In genomic region chr19:29024391-29024947, GRCm38 (mm10) we compare ENCODE assay signal across 10 mouse cellular contexts. TPM values are rescaled to one million over a fixed set of nuclear protein-coding genes. Genes with fewer than 3 reads are reported as not detected.
DNase-seq lines count a peak whose midpoint lies in the region; ATAC-seq and TF ChIP-seq lines count a peak whose summit lies in the region.
"Had no signal": no experiment of that assay in that cellular context is flagged by ENCODE, and none has a peak within 500 bp of the region (broad histone marks: within the 10 kb centered on the region; RNA-seq: fewer than 3 reads in every experiment).

No protein-coding gene starts in this region.

- H3K27ac ChIP-seq in liver, postnatal 0 days (ENCODE audit: low read depth), result no peak overlapping the region
- no peak overlapping the region for H3K27ac ChIP-seq in liver, embryonic 12.5 days
- H3K27ac ChIP-seq in forebrain, embryonic 13.5 days, result peak overlapping the region; percentile 55; the same call in 1 of the 2 replicates
- H3K27ac ChIP-seq in midbrain, embryonic 15.5 days, result peak overlapping the region; percentile 42
- H3K27ac ChIP-seq: liver, embryonic 15.5 days had no signal

- H3K4me1 ChIP-seq in liver, postnatal 0 days (ENCODE audit: insufficient read depth), result no peaks in the 10 kb centered on the region
- peaks cover 7% of the 10 kb centered on the region for H3K4me1 ChIP-seq in liver, embryonic 12.5 days
- peaks cover 18% of the 10 kb centered on the region for H3K4me1 ChIP-seq in forebrain, embryonic 13.5 days
- H3K4me1 ChIP-seq in midbrain, embryonic 15.5 days, result no peaks in the 10 kb centered on the region

- no peak overlapping the region for H3K4me2 ChIP-seq in liver, postnatal 0 days (ENCODE audit: low read depth, low read length)
- H3K4me2 ChIP-seq in liver, embryonic 12.5 days, result no peak overlapping the region
- no peak overlapping the region for H3K4me2 ChIP-seq in forebrain, embryonic 13.5 days
- H3K4me2 ChIP-seq in midbrain, embryonic 15.5 days, result no peak overlapping the region
- H3K4me2 ChIP-seq: liver, embryonic 15.5 days had no signal

- no peak for TF ChIP-seq EP300 in liver, postnatal 0 days (IDR thresholded peaks at IDR 0.05; ENCODE audit: low read depth)

- no peak overlapping the region for H3K9ac ChIP-seq in liver, postnatal 0 days (replicated peaks)
- no peak overlapping the region for H3K9ac ChIP-seq in liver, embryonic 12.5 days
- no peak overlapping the region for H3K9ac ChIP-seq in forebrain, embryonic 13.5 days
- no peak overlapping the region for H3K9ac ChIP-seq in midbrain, embryonic 15.5 days
- H3K9ac ChIP-seq: liver, embryonic 15.5 days had no signal

- no peaks in the 10 kb centered on the region for H3K27me3 ChIP-seq in liver, postnatal 0 days (ENCODE audit: insufficient read depth, low read length)
- H3K27me3 ChIP-seq in liver, embryonic 12.5 days (replicated peaks), result no peaks in the 10 kb centered on the region
- H3K27me3 ChIP-seq in forebrain, embryonic 13.5 days, result no peaks in the 10 kb centered on the region
- H3K27me3 ChIP-seq in midbrain, embryonic 15.5 days (replicated peaks), result no peaks in the 10 kb centered on the region
- H3K27me3 ChIP-seq: liver, embryonic 15.5 days; Patski had no signal

- no peaks in the 10 kb centered on the region for H3K9me3 ChIP-seq in liver, postnatal 0 days (ENCODE audit: low read length)
- H3K9me3 ChIP-seq in liver, embryonic 12.5 days (replicated peaks), result no peaks in the 10 kb centered on the region
- no peaks in the 10 kb centered on the region for H3K9me3 ChIP-seq in forebrain, embryonic 13.5 days (replicated peaks)
- H3K9me3 ChIP-seq in midbrain, embryonic 15.5 days, result no peaks in the 10 kb centered on the region
- H3K9me3 ChIP-seq: liver, embryonic 15.5 days had no signal

- WGBS in liver, postnatal 0 days (ENCODE audit: insufficient replicate concordance), result 63% methylated on average over 11 of the region's 11 CpGs
- 68% methylated on average over 11 of the region's 11 CpGs for WGBS in liver, embryonic 12.5 days (ENCODE audit: insufficient replicate concordance)
- 54% methylated on average over 11 of the region's 11 CpGs for WGBS in forebrain, embryonic 13.5 days
- WGBS in midbrain, embryonic 15.5 days, result 56% methylated on average over 11 of the region's 11 CpGs

- peak; percentile 59 for ATAC-seq in liver, postnatal 0 days
- no peak for ATAC-seq in liver, embryonic 12.5 days
- peak; percentile 68 for ATAC-seq in forebrain, embryonic 13.5 days
- peak; percentile 79; the same call in 1 of the 2 replicates for ATAC-seq in midbrain, embryonic 15.5 days (replicated peaks)
- ATAC-seq: Patski had no signal

- no peak for DNase-seq in liver, postnatal 0 days
- peak; percentile 43 to 71 for DNase-seq in layer of hippocampus, adult 8-10 months (ENCODE audit: low spot score in 2 of 2)
- DNase-seq in spleen, postnatal 14 days (ENCODE audit: low spot score in 2 of 2), result no peak
- DNase-seq in yolk sac, embryonic 10.5 days (ENCODE audit: low spot score), result no peak
- DNase-seq in kidney, adult 11 months, result no peak

- H3K36me3 ChIP-seq in liver, postnatal 0 days (replicated peaks; ENCODE audit: insufficient read depth, low read length), result peaks cover 72% of the 10 kb centered on the region
- peaks cover 76% of the 10 kb centered on the region for H3K36me3 ChIP-seq in liver, embryonic 12.5 days
- H3K36me3 ChIP-seq in forebrain, embryonic 13.5 days (ENCODE audit: poor library complexity, severe bottlenecking), result peaks cover 58% of the 10 kb centered on the region
- peaks cover 4% of the 10 kb centered on the region; the same call in 1 of the 2 replicates for H3K36me3 ChIP-seq in midbrain, embryonic 15.5 days (replicated peaks)

- no peak overlapping the region for H3K4me3 ChIP-seq in liver, postnatal 0 days (ENCODE audit: low read depth, low read length)
- H3K4me3 ChIP-seq in liver, embryonic 12.5 days, result no peak overlapping the region
- no peak overlapping the region for H3K4me3 ChIP-seq in forebrain, embryonic 13.5 days
- H3K4me3 ChIP-seq in midbrain, embryonic 15.5 days, result no peak overlapping the region
- H3K4me3 ChIP-seq: liver, embryonic 15.5 days had no signal

- no peak for TF ChIP-seq CTCF in liver, postnatal 0 days (IDR thresholded peaks at IDR 0.05; ENCODE audit: low read depth)

RNA-seq across cellular contexts. Expression of gene Ak3, which starts 23.3 kb away (rescaled TPM):
- polyA plus RNA-seq in liver, postnatal 0 days (2015; fragmentation: Nextera tagmentation; extraction: Ambion mirVana), result 48.1 and 49.9 TPM in 2 replicates
- 56.9 and 59.3 TPM in 2 replicates for polyA plus RNA-seq in liver, embryonic 12.5 days (2016; fragmentation: Nextera tagmentation; extraction: Ambion mirVana)
- 57.7 and 59.5 TPM in 2 replicates for polyA plus RNA-seq in forebrain, embryonic 13.5 days (2015; fragmentation: Nextera tagmentation; extraction: Ambion mirVana)
- 10 to 100 TPM; 49.3 to 55.6 (median 52.0) TPM for total RNA-seq in layer of hippocampus, adult 8-10 months (2022)
- polyA plus RNA-seq in midbrain, embryonic 15.5 days (2015; fragmentation: Nextera tagmentation; extraction: Ambion mirVana), result 65.8 and 71.8 TPM in 2 replicates

RNA-seq across cellular contexts. Expression of gene Cdc37l1, which starts 34.3 kb away (rescaled TPM):
- 10.0 and 10.2 TPM in 2 replicates for polyA plus RNA-seq in liver, postnatal 0 days (2015; fragmentation: Nextera tagmentation; extraction: Ambion mirVana)
- polyA plus RNA-seq in liver, embryonic 12.5 days (2016; fragmentation: Nextera tagmentation; extraction: Ambion mirVana), result 17.8 and 18.1 TPM in 2 replicates
- 47.4 and 50.7 TPM in 2 replicates for polyA plus RNA-seq in forebrain, embryonic 13.5 days (2015; fragmentation: Nextera tagmentation; extraction: Ambion mirVana)
- 100 to 1,000 TPM; 110 to 130 (median 117) TPM for total RNA-seq in layer of hippocampus, adult 8-10 months (2022)
- 49.4 and 50.8 TPM in 2 replicates for polyA plus RNA-seq in midbrain, embryonic 15.5 days (2015; fragmentation: Nextera tagmentation; extraction: Ambion mirVana)

RNA-seq across cellular contexts. Expression of gene 4430402I18Rik, which starts 56.9 kb away (rescaled TPM):
- polyA plus RNA-seq in liver, postnatal 0 days (2015; fragmentation: Nextera tagmentation; extraction: Ambion mirVana), result 8.1 and 10.9 TPM in 2 replicates
- polyA plus RNA-seq in liver, embryonic 12.5 days (2016; fragmentation: Nextera tagmentation; extraction: Ambion mirVana), result 0.85 and 1.0 TPM in 2 replicates
- 0.79 and 1.6 TPM in 2 replicates for polyA plus RNA-seq in forebrain, embryonic 13.5 days (2015; fragmentation: Nextera tagmentation; extraction: Ambion mirVana)
- 10 to 100 TPM in 1 of 4 experiments, 1 to 10 TPM in 3; 4.8 to 11.1 (median 6.9) TPM for total RNA-seq in layer of hippocampus, adult 8-10 months (2022)
- polyA plus RNA-seq in midbrain, embryonic 15.5 days (2015; fragmentation: Nextera tagmentation; extraction: Ambion mirVana), result 0.92 and 1.3 TPM in 2 replicates

Comparison
In these comparisons a context has a peak if more than half of its experiments do, and no peak if none do; other contexts are left out.
1. DNase-seq: peak in layer of hippocampus, adult 8-10 months (2 of 2); none in liver, postnatal 0 days (single experiment), spleen, postnatal 14 days (0 of 2), yolk sac, embryonic 10.5 days (single experiment) and kidney, adult 11 months (single experiment).
2. H3K27ac ChIP-seq: peak in forebrain, embryonic 13.5 days (single experiment) and midbrain, embryonic 15.5 days (single experiment); none in liver, postnatal 0 days (single experiment) and liver, embryonic 12.5 days (single experiment).